Mouse (Mus musculus) MEL (cell line): Measurements from ENCODE around the gene Kmt5a.

Experiments used
- CTCF ChIP-seq, 3 experiments: IDR thresholded peaks in 2 of 3; conservative IDR thresholded peaks in 1 of 3; 2 replicates each; pipeline ENCODE4 v1.5.1; 2011 to 2012; ENCODE audit warnings: low read length in 3 of 3, low read depth in 2 of 3, mild to moderate bottlenecking in 2 of 3, improper control_type of control experiment in 1 of 3, inconsistent platforms in 1 of 3, mixed read lengths in 1 of 3, moderate library complexity in 1 of 3; ENCODE audit not compliant: control insufficient read depth in 1 of 3, insufficient read depth in 1 of 3, poor library complexity in 1 of 3, severe bottlenecking in 1 of 3
- ELF1 ChIP-seq: IDR thresholded peaks from 2 replicates; pipeline ENCODE4 v1.6.1; 2014; ENCODE audit warnings: low read depth, mild to moderate bottlenecking, inconsistent platforms, low read length, improper control_type of control experiment, moderate library complexity
- ETS1 ChIP-seq: IDR thresholded peaks from 2 replicates; pipeline ENCODE4 v1.6.1; 2012; ENCODE audit warnings: low read depth, mild to moderate bottlenecking, inconsistent platforms, low read length, improper control_type of control experiment, moderate library complexity
- GATA1 ChIP-seq: IDR thresholded peaks from 2 replicates; pipeline ENCODE4 v1.6.1; 2011; ENCODE audit warnings: low read depth, low read length, improper control_type of control experiment
- HCFC1 ChIP-seq: IDR thresholded peaks from 2 replicates; pipeline ENCODE4 v1.6.1; 2012; ENCODE audit warnings: low read depth, mild to moderate bottlenecking, inconsistent platforms, low read length, improper control_type of control experiment, moderate library complexity
- MAZ ChIP-seq: IDR thresholded peaks from 2 replicates; pipeline ENCODE4 v1.6.1; 2012; ENCODE audit warnings: low read depth, mild to moderate bottlenecking, inconsistent platforms, low read length, improper control_type of control experiment
- MEF2A ChIP-seq: IDR thresholded peaks from 2 replicates; pipeline ENCODE4 v1.6.1; 2014; ENCODE audit warnings: low read depth, mild to moderate bottlenecking, inconsistent platforms, low read length, improper control_type of control experiment; ENCODE audit not compliant: poor library complexity, insufficient replicate concordance, severe bottlenecking; ENCODE audit errors: extremely low read depth
- MYB ChIP-seq: IDR thresholded peaks from 2 replicates; pipeline ENCODE4 v1.6.1; 2011; ENCODE audit warnings: mild to moderate bottlenecking, low read depth, low read length, improper control_type of control experiment
- POLR2A ChIP-seq, 2 experiments: IDR thresholded peaks; 2 replicates each; pipeline ENCODE4 v1.6.1; 2011 to 2012; ENCODE audit warnings: low read length in 2 of 2, mild to moderate bottlenecking in 2 of 2, control low read depth in 1 of 2, improper control_type of control experiment in 1 of 2, low read depth in 1 of 2, moderate library complexity in 1 of 2; ENCODE audit not compliant: control insufficient read depth in 1 of 2, insufficient read depth in 1 of 2, poor library complexity in 1 of 2
- POLR2AphosphoS2 ChIP-seq: IDR thresholded peaks from 2 replicates; pipeline ENCODE4 v1.6.1; 2011; ENCODE audit warnings: low read length, improper control_type of control experiment
- RAD21 ChIP-seq: IDR thresholded peaks from 2 replicates; pipeline ENCODE4 v1.6.1; 2011; ENCODE audit warnings: mild to moderate bottlenecking, low read depth, low read length, improper control_type of control experiment
- USF1 ChIP-seq: IDR thresholded peaks from 2 replicates; pipeline ENCODE4 v1.6.1; 2014; ENCODE audit warnings: low read depth, mild to moderate bottlenecking, inconsistent platforms, low read length, improper control_type of control experiment, moderate library complexity
- USF2 ChIP-seq, 2 experiments: IDR thresholded peaks; 2 replicates each; pipeline ENCODE4 v1.6.1; 2011 to 2012; ENCODE audit warnings: improper control_type of control experiment in 2 of 2, low read length in 2 of 2, borderline replicate concordance in 1 of 2, inconsistent platforms in 1 of 2, low read depth in 1 of 2, mild to moderate bottlenecking in 1 of 2; ENCODE audit not compliant: insufficient read depth in 1 of 2

DNA sequence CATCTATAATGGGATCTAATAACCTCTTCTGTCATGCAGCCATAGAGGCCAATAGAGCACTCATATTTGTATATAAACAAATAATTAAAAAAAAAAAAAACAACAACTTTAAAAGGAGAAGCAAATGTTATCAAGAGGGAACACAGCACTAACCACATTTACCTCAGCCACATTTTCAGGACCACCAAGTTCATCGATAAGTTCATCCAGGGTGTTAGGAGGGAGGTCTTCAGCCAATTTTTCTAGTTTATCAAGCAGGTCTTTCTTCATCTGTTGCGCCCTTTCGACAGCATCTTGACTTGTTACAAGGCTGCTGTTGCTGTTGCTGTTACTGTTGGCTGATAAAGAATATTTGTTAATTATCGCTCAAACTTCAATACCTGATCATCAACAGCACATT is 47.3 kb upstream of the Kmt5a start:
- TF ChIP-seq MYB, result no peak
- no peak for TF ChIP-seq USF1
- no peak for TF ChIP-seq MAZ
- no peak for TF ChIP-seq USF2 (IDR thresholded peaks at IDR 0.05; ENCODE audit: borderline replicate concordance in 1 of 2, insufficient read depth in 1 of 2, low read depth in 1 of 2, low read length in 2 of 2)
- TF ChIP-seq CTCF (IDR thresholded peaks at IDR 0.05 in 2 of 3, conservative IDR thresholded peaks at IDR 0.05 in 1 of 3; ENCODE audit: control insufficient read depth in 1 of 3, insufficient read depth in 1 of 3, low read depth in 2 of 3, low read length in 3 of 3, poor library complexity in 1 of 3, severe bottlenecking in 1 of 3), result no peak
- TF ChIP-seq ETS1, result no peak
- no peak for TF ChIP-seq ELF1
- TF ChIP-seq RAD21, result no peak
- TF ChIP-seq POLR2AphosphoS2, result no peak
- peak; percentile 26; the same call in 1 of the 2 replicates for TF ChIP-seq GATA1
- no peak for TF ChIP-seq POLR2A (IDR thresholded peaks at IDR 0.05; ENCODE audit: control insufficient read depth in 1 of 2, insufficient read depth in 1 of 2, low read depth in 1 of 2, low read length in 2 of 2, poor library complexity in 1 of 2)
- no peak for TF ChIP-seq HCFC1
- TF ChIP-seq MEF2A, result no peak
